ENCODE assay signal across 15 mouse cellular contexts in the genomic region with DNA sequence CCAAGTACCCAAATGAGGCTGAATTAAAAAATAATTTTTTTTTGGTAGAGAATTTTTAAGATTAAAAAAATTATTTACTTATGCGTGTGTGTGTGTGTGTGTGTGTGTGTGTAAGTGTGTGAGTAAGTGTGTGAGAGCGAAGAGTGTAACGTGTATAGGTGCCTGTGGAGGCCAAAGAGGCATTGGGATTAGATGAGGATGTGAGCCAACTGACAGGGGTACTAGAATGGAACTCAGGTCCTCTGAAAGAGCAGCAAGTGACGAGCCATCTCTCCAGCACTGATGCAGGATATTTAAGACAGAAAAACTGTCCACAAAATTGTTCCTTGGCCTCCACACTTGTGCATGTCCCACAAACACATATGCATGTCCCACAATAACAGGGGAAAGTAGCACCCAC.
"Had no signal": no experiment of that assay in that cellular context is flagged by ENCODE, and none has a peak within 500 bp of the region (broad histone marks: within the 10 kb centered on the region; RNA-seq: fewer than 3 reads in every experiment).

No protein-coding gene starts in this region.

- DNase-seq: retina, postnatal 1 day; right cerebral cortex, adult 18-20 months; right cerebral cortex, postnatal 14 days; right cerebral cortex, postnatal 25 days; right cerebral cortex, postnatal 4 days; spleen, adult 18-20 months; thymus, adult 18-20 months; thymus, adult 2 months; thymus, postnatal 14 days; thymus, postnatal 25 days; thymus, postnatal 36 days; thymus, postnatal 4 days had no signal

- H3K9me3 ChIP-seq: neural tube, embryonic 12.5 days had no signal

- H3K4me1 ChIP-seq: neural tube, embryonic 12.5 days; neural tube, embryonic 13.5 days; stomach, embryonic 15.5 days had no signal

- H3K4me3 ChIP-seq: neural tube, embryonic 12.5 days; neural tube, embryonic 13.5 days; stomach, embryonic 15.5 days had no signal

- H3K27ac ChIP-seq: neural tube, embryonic 12.5 days; neural tube, embryonic 13.5 days; stomach, embryonic 15.5 days had no signal

- H3K36me3 ChIP-seq: neural tube, embryonic 12.5 days; neural tube, embryonic 13.5 days; stomach, embryonic 15.5 days had no signal

- H3K27me3 ChIP-seq: neural tube, embryonic 12.5 days; neural tube, embryonic 13.5 days; stomach, embryonic 15.5 days had no signal

- H3K4me2 ChIP-seq: neural tube, embryonic 12.5 days; neural tube, embryonic 13.5 days; stomach, embryonic 15.5 days had no signal

- H3K9ac ChIP-seq: neural tube, embryonic 12.5 days; neural tube, embryonic 13.5 days; stomach, embryonic 15.5 days had no signal
